Mouse (Mus musculus): ENCODE results near the gene Kctd19.

Kctd19 gene

DNA sequence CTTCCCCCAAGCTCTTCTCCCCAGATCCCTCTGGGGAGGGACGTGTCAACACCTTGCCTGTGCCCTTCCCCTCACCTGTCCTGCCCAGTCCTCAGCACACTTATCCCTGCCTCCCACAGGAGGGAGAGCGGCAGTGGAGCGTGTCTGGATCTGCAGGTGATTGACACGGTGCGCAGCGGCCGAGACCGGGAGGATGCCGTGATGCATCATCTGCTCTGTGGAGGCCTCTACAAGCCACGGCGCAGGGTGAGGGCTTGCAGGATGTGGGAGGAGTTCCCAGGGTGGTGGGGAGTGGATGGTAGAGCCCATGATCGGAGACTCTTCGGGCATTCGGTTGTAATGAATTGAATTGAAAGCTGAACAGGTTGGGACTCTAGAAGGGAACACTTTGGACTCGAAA is 54.1 kb downstream of the Kctd19 start:
- DNase-seq (ENCODE audit: inconsistent ontology term): no peak

DNA sequence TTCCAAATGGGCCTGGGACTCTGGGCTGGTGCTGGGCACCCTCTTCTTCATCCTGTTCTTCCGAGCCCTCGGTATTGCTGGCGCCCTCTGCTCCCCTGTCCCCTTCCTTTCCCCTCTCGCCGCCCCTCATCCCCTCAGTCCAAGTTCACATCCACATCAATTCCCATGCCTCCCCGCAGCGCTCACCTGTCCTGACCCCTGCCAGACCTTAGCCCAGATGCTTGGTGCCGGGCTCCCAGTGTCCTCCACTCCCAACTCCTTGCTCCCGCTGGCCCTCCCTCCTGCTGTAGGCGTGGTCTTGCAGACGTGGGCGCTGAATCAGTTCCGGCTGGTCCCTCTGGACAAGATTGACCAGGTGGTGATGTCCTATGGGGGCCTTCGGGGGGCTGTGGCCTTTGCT is 56.6 kb downstream of the Kctd19 start:
- DNase-seq (ENCODE audit: inconsistent ontology term): no peak

DNA sequence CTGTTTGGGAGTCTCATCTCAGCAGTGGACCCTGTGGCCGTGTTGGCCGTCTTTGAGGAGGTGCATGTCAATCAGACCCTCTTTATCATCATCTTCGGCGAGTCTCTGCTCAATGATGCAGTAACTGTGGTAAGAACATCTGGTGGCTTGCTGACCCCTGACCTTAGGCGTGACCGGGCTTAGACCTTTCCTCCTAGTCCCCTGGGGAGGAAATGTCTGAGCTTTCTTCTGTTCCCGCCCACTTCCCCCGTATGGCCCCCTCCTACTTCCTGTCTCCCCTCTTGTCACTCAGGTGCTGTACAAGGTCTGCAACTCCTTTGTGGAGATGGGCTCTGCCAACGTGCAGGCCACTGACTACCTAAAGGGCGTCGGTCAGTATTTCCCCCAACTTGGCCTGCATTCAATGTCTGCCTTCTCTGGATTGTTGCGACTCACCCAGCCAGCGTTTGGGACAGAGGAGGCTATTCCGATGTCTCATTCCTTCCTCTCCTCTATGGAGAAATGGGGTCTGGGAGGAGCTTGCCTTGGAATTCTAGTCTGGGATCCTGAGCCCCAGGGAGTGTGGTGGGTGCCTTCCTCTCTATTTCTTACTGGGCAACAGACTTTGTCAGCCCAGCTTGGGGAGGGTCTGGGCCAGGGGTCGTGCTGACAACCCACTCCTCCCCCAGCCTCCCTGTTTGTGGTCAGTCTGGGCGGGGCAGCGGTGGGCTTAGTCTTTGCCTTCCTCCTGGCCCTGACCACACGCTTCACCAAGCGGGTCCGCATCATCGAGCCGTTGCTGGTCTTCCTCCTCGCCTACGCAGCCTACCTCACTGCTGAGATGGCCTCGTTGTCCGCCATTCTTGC is 57.9 kb downstream of the Kctd19 start:
- no peak for DNase-seq (ENCODE audit: inconsistent ontology term)

DNA sequence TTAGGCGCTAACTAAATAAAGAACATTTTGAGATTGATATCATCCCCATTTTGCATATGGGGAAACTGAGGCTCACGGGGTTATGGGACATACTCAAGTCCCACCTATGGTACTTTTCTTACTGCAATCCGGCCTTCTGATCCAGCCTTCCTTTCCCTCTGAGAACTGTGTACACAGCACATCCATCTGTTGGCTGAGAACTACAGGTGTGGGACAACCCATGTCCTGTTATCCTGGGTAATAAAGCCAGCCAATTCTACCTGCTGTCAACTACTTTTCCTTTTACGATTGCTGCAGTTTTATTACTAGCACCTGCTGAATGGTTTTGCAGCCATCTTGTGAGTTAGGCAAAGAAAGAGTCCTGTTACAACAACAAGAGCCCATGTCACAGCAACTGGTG is 58.8 kb downstream of the Kctd19 start:
- no peak for DNase-seq (ENCODE audit: inconsistent ontology term)

DNA sequence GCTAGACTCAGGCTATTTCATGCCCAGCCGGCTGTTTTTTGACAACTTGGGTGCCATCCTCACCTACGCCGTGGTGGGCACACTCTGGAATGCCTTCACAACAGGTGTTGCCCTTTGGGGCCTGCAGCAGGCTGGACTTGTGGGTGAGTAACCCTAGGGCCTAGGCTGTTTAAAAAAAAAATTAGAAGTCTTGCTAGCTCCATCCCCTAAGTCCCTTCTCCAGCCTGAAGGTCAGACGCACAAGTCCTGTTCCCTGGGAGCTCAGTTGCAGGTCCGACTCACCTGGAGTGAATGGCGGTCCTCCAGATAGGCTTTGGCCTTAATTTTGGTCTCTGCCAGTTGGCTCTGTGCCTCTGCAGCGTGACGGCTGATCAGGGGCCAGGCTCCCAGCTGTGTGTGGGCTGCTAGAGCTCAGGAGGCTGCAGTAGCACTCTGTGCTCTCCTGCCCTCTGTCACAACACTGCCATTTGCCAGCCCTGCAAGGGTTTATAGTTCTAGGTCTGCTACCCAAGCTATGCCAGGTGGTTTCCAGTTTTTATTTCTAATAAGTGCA is 59.6 kb downstream of the Kctd19 start:
- DNase-seq (ENCODE audit: inconsistent ontology term): no peak

DNA sequence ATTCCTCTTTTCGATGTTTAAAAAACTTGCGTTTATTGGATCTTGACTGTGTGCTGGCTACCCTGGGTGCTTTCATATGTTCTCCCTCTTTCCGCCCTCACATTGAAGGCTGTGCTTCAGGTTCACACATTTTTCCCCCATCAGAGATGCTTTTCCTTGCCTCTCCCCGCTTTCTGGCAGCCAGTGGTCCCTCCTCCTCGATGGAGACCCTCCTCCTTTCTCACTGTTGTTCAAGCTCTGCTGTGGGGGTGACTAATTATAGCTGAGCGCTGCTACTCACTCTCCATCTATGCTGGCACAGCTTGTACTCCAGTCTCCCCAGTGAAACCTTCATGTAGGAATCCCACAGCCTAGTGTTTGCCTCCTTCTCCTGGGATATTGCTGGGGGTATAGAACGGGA is 63.1 kb downstream of the Kctd19 start:
- no peak for DNase-seq (ENCODE audit: inconsistent ontology term)

DNA sequence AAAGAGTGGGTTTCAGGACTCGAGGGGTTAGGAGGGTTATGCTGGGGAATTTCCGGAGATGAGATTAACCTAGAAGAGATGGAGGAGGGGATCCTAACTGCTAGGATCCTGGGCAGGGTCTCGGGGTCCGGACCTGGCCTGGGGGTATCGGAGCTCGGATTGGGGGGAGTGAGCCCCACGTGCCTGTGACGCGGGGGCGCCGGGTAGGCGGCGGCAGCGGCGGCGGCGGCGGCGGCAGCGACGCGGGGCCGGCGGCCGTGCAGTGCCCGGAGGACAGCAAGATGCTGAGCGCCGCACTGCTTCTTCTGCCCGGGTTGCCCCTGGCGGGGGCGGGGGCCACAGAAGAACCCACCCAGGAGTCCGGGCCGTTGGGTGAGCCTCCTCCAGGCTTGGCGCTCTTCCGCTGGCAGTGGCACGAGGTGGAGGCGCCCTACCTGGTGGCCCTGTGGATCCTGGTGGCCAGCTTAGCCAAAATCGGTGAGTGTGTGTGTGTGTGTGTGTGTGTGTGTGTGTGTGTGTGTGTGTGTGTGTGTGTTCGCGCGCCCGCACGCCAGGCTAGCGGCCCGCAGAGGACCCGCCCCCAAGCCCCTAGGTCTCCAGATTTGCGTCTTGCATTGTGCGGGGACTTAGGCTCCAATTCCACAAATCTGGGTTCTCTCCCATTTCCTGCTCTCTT is 64.1 kb downstream of the Kctd19 start:
- peak; percentile 60 for DNase-seq (ENCODE audit: inconsistent ontology term)

DNA sequence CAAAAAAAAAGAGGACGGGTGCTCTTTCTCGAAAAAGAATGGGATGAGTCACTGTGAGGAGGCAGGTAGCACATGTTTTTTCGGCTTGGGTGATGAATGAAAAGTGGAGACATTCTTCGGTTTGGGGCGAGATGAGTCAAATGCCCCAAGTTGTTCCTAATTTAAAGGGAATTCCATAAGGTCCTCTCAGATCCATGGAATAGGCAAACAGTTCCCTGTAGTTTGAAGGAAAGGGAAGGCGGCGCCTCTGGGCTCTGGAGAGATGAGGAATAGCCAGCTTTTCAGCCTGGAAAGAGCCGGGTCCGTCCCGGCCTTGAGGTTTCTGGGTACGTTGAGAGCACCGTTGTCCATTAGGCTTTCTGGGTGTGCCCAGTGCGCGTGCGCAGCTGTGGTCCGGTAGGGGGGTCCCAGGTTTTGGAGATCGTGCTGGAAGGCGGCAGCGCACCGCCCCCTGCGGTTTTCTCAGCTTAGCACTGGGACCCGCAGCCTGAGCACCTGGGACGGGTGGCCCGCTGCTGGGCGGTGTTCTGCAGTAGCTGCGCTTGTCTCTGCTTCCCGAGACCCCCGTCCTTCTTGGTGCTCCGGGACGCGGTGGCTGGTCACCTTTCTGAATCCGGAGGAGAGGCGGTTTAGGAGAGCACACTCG is 64.7 kb downstream of the Kctd19 start, which contains the start of gene Slc9a5:
TSS of gene Slc9a5 (plus strand) at position 394 of the 646 bp plus-strand sequence.
- DNase-seq (ENCODE audit: inconsistent ontology term): peak; percentile 51

DNA sequence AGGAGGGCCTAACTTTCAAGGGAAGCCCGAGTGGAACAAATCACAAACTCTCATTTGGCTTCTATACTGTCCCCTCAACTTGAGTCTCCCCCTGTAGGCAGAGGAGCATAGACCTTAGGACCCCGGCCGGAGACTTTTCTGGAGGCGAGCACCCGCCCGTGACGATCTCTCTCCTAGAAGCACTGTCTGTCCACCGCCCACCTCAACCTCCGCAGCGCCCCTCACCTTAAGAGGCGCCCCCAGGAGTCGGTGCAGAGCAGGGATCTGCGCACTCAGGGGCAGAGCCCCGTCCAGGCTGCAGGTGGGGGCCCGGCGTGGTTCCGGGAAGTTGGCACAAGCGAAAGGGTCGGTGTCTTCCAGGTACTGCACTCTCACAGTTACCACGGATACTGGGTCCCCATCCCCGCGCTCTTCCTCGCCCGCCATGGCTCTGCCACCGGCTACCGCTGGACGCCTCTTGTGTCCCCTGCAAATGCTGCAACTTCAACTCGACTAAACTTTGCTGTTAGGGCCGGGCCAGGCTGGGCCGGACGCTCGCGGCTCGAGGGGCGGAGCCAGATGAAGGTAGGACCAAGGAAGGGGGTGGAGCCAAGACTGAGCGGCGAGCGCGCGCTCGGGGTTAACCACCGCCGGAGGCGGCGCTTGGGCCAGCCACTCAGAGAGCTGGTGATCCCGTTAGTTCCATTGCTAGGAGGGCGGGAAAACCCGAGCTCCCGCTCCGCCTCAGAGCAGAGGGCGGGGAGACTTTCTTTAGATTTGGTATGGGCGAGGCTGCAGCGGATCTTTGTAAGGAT is 65.7 kb downstream of the Kctd19 start, which contains the start of gene Fhod1:
TSS of gene Fhod1 (minus strand) at position 526 of the 794 bp plus-strand sequence.
- peak; percentile 98 for DNase-seq (ENCODE audit: inconsistent ontology term)

DNA sequence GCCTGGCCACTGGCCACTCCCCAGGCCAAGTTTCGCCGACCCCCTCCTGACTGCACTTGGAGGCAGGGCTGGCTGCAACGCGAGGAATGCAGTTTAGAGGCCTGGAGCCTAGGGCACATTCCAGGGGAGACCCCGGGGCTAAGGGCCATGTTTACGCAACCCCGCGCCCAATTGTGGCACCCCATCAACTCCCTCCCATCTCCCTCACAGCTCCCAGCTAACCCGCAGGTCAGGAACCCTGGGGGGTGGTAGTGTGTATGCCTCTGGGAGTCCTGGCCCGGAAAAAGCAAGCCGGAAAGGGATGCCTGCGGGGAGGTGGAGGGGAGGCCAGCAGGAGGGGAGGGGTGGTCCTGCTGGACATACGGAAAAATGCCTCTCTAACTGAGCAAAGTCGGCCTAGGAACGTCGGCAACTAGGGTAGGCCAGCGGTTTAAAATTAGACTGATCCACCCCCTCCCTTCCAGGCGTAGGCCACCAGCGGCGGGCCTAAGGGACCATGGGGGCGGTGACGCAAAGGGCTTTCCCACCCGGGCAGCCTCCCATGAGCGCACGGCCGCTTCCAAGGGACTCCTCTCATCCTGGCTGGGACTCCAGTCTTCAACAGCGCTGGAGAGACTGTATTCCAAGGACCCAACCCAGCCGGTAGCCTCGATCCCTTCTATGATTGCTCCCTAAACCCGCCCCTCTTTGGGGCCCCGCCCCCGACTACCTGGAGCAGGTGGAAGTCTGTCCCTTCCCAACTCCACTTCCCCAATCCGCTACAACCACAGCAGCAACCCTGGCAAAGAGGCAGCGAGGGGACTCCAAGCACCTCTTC is 66.5 kb downstream of the Kctd19 start:
- DNase-seq (ENCODE audit: inconsistent ontology term): peak; percentile 79

DNA sequence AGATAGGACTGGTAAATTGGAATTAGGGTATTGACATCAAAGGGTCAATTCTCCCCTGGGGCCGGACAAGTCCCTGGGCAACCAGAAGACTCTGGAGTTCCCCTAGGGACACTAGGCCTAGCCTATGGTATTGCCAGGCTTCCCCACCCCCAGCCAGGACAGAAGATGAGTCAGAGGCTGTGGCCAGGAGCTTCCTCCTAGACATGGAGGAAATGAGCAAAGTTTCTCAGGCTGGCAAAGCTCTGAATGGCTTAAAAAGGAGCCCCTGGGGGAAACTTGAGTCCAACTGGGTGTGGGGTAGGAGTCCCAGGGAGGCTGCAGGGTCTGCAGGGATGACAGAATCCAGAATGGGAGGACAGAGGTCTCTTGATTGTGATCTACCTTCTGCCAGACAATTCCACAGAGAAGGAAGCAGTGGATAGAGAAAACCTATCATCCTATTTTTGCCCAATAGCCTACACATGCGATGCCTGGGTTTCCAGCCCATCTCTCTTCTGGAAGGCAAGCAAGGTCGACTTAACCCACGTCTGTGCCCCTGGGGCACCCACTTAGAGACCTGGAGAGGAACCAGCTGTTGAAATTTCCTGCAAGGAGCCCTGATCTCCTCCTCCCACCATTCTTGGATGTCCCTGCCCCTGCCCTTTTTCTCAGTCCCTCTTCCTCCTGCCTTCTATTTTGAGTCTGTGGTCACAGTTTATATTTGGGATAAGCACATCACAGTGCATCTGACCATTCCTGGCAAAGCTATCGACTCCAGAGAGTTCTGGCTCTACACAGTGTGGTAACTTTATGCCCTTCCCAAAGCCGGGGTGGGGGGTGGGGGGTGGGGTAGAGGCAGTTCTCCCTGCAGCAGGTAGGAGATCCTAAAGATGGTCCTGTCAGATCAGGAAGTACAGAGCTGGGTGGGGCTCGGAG is 68.0 kb downstream of the Kctd19 start:
- DNase-seq (ENCODE audit: inconsistent ontology term): peak; percentile 80

DNA sequence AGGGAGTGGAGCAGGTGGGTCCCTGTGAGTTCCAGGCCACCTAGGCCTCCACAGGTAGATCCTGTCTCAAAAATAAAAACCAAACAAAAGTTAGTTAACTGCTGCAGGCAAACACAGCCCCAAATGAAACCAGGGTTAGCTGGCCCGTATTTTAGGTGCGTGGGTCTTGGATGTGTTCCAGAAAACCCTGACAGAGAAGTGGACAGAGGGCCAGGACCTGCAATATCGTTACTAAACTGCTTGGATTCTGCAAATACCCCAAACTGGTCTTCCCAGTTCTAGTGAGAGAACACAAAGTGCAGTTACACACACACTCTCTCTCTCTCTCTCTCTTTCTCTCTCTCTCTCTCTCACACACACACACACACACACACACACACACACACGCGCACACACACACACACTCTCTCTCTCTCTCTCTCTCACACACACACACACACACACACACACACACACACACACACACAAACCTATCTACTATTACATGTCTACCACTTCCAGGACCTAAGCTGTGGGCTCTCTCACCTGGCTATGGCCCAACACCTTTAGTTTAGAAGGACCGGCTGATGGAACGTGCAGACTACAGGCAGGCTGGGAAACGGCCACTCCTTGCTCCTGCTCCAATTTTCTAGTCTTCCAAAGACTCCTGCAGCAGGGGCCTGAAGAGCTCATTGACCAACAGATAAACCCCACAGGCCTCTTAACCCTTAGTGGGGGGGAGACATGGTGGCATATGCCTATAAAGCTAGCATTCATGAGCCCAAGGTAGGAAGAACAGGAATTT is 69.3 kb downstream of the Kctd19 start:
- DNase-seq (ENCODE audit: inconsistent ontology term): no peak

DNA sequence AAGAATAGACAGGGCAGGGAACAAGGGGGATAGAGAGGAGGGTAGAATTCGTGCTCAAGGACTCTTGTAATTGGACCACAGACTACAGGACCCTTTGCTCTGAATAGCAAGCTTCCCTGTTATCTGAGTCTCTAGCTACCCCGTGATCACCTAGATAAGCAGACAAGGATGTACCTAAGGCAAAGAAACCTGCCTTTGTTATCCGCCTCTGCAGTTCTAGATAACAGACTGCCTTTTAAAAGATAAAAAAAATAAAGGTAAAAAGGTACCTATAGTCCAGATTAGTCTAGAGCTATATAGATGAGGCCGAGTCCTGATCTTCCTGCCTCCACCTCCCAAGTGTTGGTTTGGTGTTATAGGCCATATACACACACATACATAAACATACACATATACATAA is 70.5 kb downstream of the Kctd19 start:
- no peak for DNase-seq (ENCODE audit: inconsistent ontology term)

DNA sequence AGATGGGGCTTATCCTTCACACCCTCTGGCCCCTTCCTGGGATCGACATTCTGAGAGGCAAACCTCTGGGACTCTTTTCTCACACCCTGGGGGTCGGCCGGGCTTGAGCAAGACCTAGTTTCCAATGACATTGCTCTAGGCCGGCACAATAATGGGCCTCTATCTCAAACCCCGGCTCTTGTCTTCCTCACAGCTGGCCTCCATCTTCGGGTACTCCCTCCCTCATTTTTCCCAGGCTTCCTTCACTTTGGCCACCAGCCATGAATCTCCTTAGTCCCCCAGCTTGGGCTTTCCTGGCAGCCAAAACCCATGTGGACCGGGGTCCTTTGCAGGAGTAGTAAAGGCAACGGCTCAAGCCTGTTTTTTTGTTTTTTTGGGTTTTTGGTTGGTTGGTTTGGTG is 71.9 kb downstream of the Kctd19 start:
- DNase-seq (ENCODE audit: inconsistent ontology term): no peak

DNA sequence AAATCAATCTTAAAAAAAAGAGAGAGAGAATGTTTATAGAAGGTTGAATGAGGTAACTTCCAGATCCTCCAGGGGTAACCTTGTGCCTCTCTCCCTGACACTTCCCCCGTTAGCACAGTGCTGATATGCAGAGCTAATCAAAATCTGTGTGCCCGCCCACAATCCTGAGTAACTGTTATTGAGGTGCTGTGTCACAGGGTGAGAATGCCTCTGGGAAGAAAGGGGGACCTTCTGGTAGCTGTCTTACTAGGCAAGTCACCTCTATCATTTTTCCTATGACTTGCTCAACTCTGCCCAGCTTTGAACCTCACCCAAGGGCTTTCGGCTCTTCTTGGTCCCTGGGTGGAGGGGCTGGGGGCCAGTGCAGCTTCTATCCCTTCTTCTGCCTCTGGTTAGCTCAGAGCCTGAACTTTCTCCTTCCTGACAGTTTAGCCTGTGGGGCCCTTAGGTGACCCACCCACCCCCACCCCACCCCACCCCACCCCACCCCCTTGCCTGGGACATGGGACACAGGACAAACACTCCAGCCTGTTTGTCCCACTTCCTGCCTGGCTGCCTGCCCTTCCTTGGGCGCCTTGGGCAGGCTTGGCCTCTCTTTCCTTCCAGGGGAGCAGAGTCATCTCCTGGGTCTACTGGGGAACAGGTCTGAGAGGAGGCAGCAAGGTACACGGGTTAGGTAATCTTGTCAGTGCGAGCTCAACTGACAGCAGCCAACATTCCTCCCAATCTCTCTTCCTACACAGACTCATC is 73.2 kb downstream of the Kctd19 start:
- no peak for DNase-seq (ENCODE audit: inconsistent ontology term)

DNA sequence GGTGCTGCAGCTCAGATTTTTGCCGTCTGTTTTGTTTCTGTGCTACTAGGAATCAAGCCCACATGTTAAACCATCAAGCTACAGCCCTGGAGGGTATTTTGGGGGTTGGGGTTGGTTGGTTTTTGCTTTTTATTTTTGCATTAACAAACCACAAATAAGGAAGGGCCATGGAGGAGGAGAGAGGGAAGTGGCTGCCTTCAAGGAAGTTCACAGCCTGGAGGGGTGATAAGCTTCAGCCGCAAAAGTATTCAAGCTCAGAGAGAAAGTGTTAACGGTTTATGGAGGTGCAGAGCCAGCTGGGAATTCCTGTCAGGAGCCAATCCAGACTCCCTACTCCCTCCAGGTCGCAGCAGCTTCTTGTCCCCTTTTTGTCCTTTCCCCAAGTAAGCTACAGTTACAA is 74.3 kb downstream of the Kctd19 start:
- DNase-seq (ENCODE audit: inconsistent ontology term): no peak

DNA sequence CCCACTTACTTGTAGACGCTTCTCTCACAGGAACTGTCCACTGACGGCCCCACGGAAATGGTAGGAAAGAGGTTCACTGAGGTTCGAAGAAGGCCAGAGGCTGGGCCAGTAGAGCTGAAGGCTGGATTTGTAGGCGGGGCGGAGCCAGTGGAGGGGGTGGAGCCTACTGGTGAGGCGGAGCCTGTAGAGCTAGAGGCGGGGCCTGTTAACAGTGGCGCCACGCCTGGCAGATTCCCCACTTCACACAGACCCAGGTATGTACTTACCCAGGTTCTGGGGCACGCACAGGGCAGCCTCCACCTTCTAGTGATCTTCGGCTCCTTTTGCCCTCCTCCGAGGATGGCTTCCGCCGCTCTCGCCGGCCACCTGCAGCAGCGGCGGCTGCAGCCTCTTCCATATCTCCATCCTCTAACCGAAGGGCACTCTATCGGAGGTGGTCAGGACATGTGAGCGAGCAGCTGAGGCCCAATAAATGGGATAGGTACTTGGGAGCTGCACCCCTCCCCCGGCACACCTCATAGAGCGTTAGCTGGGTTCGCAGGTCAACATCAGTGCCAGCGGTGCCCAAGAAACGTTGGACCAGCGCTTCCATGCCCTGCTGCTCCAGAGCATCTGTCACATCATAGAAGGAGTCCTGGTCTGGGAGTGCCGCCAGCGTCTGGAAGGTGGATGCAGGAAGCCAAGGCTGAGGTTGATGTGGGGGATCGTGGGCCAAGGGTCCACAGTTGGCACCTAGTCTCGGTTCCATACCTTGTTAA is 76.8 kb downstream of the Kctd19 start:
- no peak for DNase-seq (ENCODE audit: inconsistent ontology term)

Measured in Muller cell, postnatal 12 days (primary cell).